Comparison of ENCODE assay signal across 8 mouse cellular contexts in genomic region chr9:26998669-26999460, GRCm38 (mm10). TPM values are rescaled to one million over a fixed set of nuclear protein-coding genes. Genes with fewer than 3 reads are reported as not detected.
DNase-seq lines count a peak whose midpoint lies in the region; ATAC-seq lines count a peak whose summit lies in the region.

No protein-coding gene starts in this region.

- H3K27ac ChIP-seq in embryonic facial prominence, embryonic 11.5 days (replicated peaks; ENCODE audit: low read depth, low read length) = 0 out of 2 replicates have a peak overlapping the region, but pooled peaks have one; percentile 44
- peak overlapping the region; percentile 64 for H3K27ac ChIP-seq in hindbrain, embryonic 12.5 days
- no peak overlapping the region for H3K27ac ChIP-seq in midbrain, embryonic 11.5 days (ENCODE audit: low read depth, low read length)

- no peaks in the 10 kb centered on the region; the same call in 1 of the 2 replicates for H3K4me1 ChIP-seq in embryonic facial prominence, embryonic 11.5 days (ENCODE audit: control insufficient read depth, insufficient read depth, low read length)
- peaks cover 20% of the 10 kb centered on the region for H3K4me1 ChIP-seq in hindbrain, embryonic 12.5 days
- H3K4me1 ChIP-seq in midbrain, embryonic 11.5 days (ENCODE audit: control insufficient read depth, insufficient read depth, low read length) = peaks cover 5% of the 10 kb centered on the region; the same call in 1 of the 2 replicates

- H3K27me3 ChIP-seq in embryonic facial prominence, embryonic 11.5 days (ENCODE audit: control insufficient read depth, insufficient read depth, low read length) = no peaks in the 10 kb centered on the region
- no peaks in the 10 kb centered on the region for H3K27me3 ChIP-seq in hindbrain, embryonic 12.5 days
- H3K27me3 ChIP-seq in midbrain, embryonic 11.5 days (ENCODE audit: control insufficient read depth, insufficient read depth, low read length) = no peaks in the 10 kb centered on the region

- peak overlapping the region; percentile 84 for H3K9ac ChIP-seq in embryonic facial prominence, embryonic 11.5 days (replicated peaks; ENCODE audit: low read length)
- H3K9ac ChIP-seq in hindbrain, embryonic 12.5 days = peak overlapping the region; percentile 80
- peak overlapping the region; percentile 74 for H3K9ac ChIP-seq in midbrain, embryonic 11.5 days (ENCODE audit: low read length)

- intact Hi-C loops in left cerebral cortex, postnatal 14 days (cut with DNase I) = no loop called here

- peak overlapping the region; percentile 45 for H3K4me2 ChIP-seq in embryonic facial prominence, embryonic 11.5 days (ENCODE audit: low read depth, low read length)
- H3K4me2 ChIP-seq in hindbrain, embryonic 12.5 days (replicated peaks) = peak overlapping the region; percentile 68
- H3K4me2 ChIP-seq in midbrain, embryonic 11.5 days = peak overlapping the region; percentile 65

- H3K9me3 ChIP-seq in embryonic facial prominence, embryonic 11.5 days (replicated peaks; ENCODE audit: control insufficient read depth, low read length) = no peaks in the 10 kb centered on the region
- no peaks in the 10 kb centered on the region for H3K9me3 ChIP-seq in hindbrain, embryonic 12.5 days (replicated peaks)
- no peaks in the 10 kb centered on the region for H3K9me3 ChIP-seq in midbrain, embryonic 11.5 days (ENCODE audit: control insufficient read depth, low read length)

- 5% methylated on average over 29 of the region's 29 CpGs for WGBS in embryonic facial prominence, embryonic 11.5 days
- WGBS in hindbrain, embryonic 12.5 days = 5% methylated on average over 29 of the region's 29 CpGs
- 5% methylated on average over 29 of the region's 29 CpGs for WGBS in midbrain, embryonic 11.5 days

- H3K36me3 ChIP-seq in embryonic facial prominence, embryonic 11.5 days (replicated peaks; ENCODE audit: control insufficient read depth, insufficient read depth, low read depth, low read length) = no peaks in the 10 kb centered on the region
- H3K36me3 ChIP-seq in hindbrain, embryonic 12.5 days = peaks cover 10% of the 10 kb centered on the region; the same call in 1 of the 2 replicates
- H3K36me3 ChIP-seq in midbrain, embryonic 11.5 days (ENCODE audit: control insufficient read depth, insufficient read depth, low read length) = no peaks in the 10 kb centered on the region

- peak; percentile 15 to 23 for DNase-seq in left cerebral cortex, postnatal 14 days (ENCODE audit: low spot score in 2 of 2)
- no peak for DNase-seq in left cerebral cortex, adult 8-10 months (ENCODE audit: low spot score in 2 of 2)
- no peak for DNase-seq in embryonic facial prominence, embryonic 11.5 days (ENCODE audit: low spot score)
- no peak for DNase-seq in midbrain, embryonic 11.5 days (ENCODE audit: low spot score, missing footprints)
- no peak for DNase-seq in cerebellum, adult 8-10 months
- no peak for DNase-seq in frontal cortex, postnatal 10 days (ENCODE audit: low spot score in 2 of 2)
- no peak for DNase-seq in adrenal gland, adult 8-10 months

- H3K4me3 ChIP-seq in embryonic facial prominence, embryonic 11.5 days (ENCODE audit: low read depth, low read length) = peak overlapping the region; percentile 71
- peak overlapping the region; percentile 54 for H3K4me3 ChIP-seq in hindbrain, embryonic 12.5 days
- peak overlapping the region; percentile 64 for H3K4me3 ChIP-seq in midbrain, embryonic 11.5 days (ENCODE audit: low read depth, low read length)

- ATAC-seq in embryonic facial prominence, embryonic 11.5 days (replicated peaks; ENCODE audit: insufficient number of reproducible peaks, low FRiP score, low TSS enrichment, low read depth) = peak; percentile 72
- peak; percentile 76 for ATAC-seq in hindbrain, embryonic 12.5 days (ENCODE audit: low FRiP score)
- peak; percentile 74; the same call in 1 of the 2 replicates for ATAC-seq in midbrain, embryonic 11.5 days (ENCODE audit: low FRiP score)

RNA-seq across cellular contexts. Expression of gene Acad8, which starts 0.5 kb away (rescaled TPM):
- 10 to 100 TPM; 30.1 to 30.6 TPM for total RNA-seq in left cerebral cortex, postnatal 14 days (2021)
- total RNA-seq in left cerebral cortex, adult 8-10 months (2022) = 10 to 100 TPM; 27.7 to 39.5 (median 38.0) TPM
- polyA plus RNA-seq in embryonic facial prominence, embryonic 11.5 days (2014; fragmentation: Nextera tagmentation; extraction: Ambion mirVana) = 42.8 and 44.8 TPM in 2 replicates
- polyA plus RNA-seq in hindbrain, embryonic 12.5 days (2016; fragmentation: Nextera tagmentation; extraction: Ambion mirVana) = 36.2 and 36.6 TPM in 2 replicates
- 36.0 and 40.4 TPM in 2 replicates for polyA plus RNA-seq in midbrain, embryonic 11.5 days (2014; fragmentation: Nextera tagmentation; extraction: Ambion mirVana)
- 10 to 100 TPM; 88.0 to 99.3 (median 96.0) TPM for total RNA-seq in adrenal gland, adult 8-10 months (2022)

RNA-seq across cellular contexts. Expression of gene Thyn1, which starts 0.6 kb away (rescaled TPM):
- total RNA-seq in left cerebral cortex, postnatal 14 days (2021) = 10 to 100 TPM; 65.7 to 69.2 TPM
- total RNA-seq in left cerebral cortex, adult 8-10 months (2022) = 10 to 100 TPM; 63.5 to 66.8 (median 64.3) TPM
- polyA plus RNA-seq in embryonic facial prominence, embryonic 11.5 days (2014; fragmentation: Nextera tagmentation; extraction: Ambion mirVana) = 173 and 186 TPM in 2 replicates
- 134 and 141 TPM in 2 replicates for polyA plus RNA-seq in hindbrain, embryonic 12.5 days (2016; fragmentation: Nextera tagmentation; extraction: Ambion mirVana)
- 157 and 173 TPM in 2 replicates for polyA plus RNA-seq in midbrain, embryonic 11.5 days (2014; fragmentation: Nextera tagmentation; extraction: Ambion mirVana)
- total RNA-seq in adrenal gland, adult 8-10 months (2022) = 10 to 100 TPM; 44.9 to 56.8 (median 49.1) TPM

RNA-seq across cellular contexts. Expression of gene Vps26b, which starts 31.0 kb away (rescaled TPM):
- total RNA-seq in left cerebral cortex, postnatal 14 days (2021) = 100 to 1,000 TPM; 110 to 112 TPM
- total RNA-seq in left cerebral cortex, adult 8-10 months (2022) = 100 to 1,000 TPM in 2 of 4 experiments, 10 to 100 TPM in 2; 91.6 to 107 (median 97.7) TPM
- 47.6 and 47.8 TPM in 2 replicates for polyA plus RNA-seq in embryonic facial prominence, embryonic 11.5 days (2014; fragmentation: Nextera tagmentation; extraction: Ambion mirVana)
- polyA plus RNA-seq in hindbrain, embryonic 12.5 days (2016; fragmentation: Nextera tagmentation; extraction: Ambion mirVana) = 68.6 and 68.8 TPM in 2 replicates
- polyA plus RNA-seq in midbrain, embryonic 11.5 days (2014; fragmentation: Nextera tagmentation; extraction: Ambion mirVana) = 53.1 and 56.7 TPM in 2 replicates
- 10 to 100 TPM; 42.2 to 49.8 (median 44.1) TPM for total RNA-seq in adrenal gland, adult 8-10 months (2022)

RNA-seq across cellular contexts. Expression of gene Ncapd3, which starts 31.1 kb away (rescaled TPM):
- 10 to 100 TPM; 15.3 to 16.3 TPM for total RNA-seq in left cerebral cortex, postnatal 14 days (2021)
- total RNA-seq in left cerebral cortex, adult 8-10 months (2022) = 10 to 100 TPM; 19.1 to 21.7 (median 19.4) TPM
- polyA plus RNA-seq in embryonic facial prominence, embryonic 11.5 days (2014; fragmentation: Nextera tagmentation; extraction: Ambion mirVana) = 37.4 and 42.3 TPM in 2 replicates
- 27.8 TPM in 2 replicates for polyA plus RNA-seq in hindbrain, embryonic 12.5 days (2016; fragmentation: Nextera tagmentation; extraction: Ambion mirVana)
- polyA plus RNA-seq in midbrain, embryonic 11.5 days (2014; fragmentation: Nextera tagmentation; extraction: Ambion mirVana) = 39.8 and 43.3 TPM in 2 replicates
- 10 to 100 TPM; 13.0 to 20.1 (median 16.3) TPM for total RNA-seq in adrenal gland, adult 8-10 months (2022)

Comparison
In these comparisons a context has a peak if more than half of its experiments do, and no peak if none do; other contexts are left out.
1. DNase-seq: peak in left cerebral cortex, postnatal 14 days (2 of 2); none in left cerebral cortex, adult 8-10 months (0 of 2), embryonic facial prominence, embryonic 11.5 days (single experiment), midbrain, embryonic 11.5 days (single experiment), cerebellum, adult 8-10 months (single experiment), frontal cortex, postnatal 10 days (0 of 2) and adrenal gland, adult 8-10 months (single experiment).
2. Peak in every context shown above with its lines, with median percentiles within 50 percentile points of each other: ATAC-seq, H3K4me2 ChIP-seq, H3K4me3 ChIP-seq and H3K9ac ChIP-seq.